Comparison of ENCODE assay signal across 7 mouse cellular contexts in genomic region chr7:3692382-3692986, GRCm38 (mm10). TPM values are rescaled to one million over a fixed set of nuclear protein-coding genes. Genes with fewer than 3 reads are reported as not detected.
DNase-seq lines count a peak whose midpoint lies in the region; ATAC-seq and TF ChIP-seq lines count a peak whose summit lies in the region.

Tsen34 (plus strand) TSS chr7:3692863.

- H3K9me3 ChIP-seq in embryonic facial prominence, embryonic 14.5 days (ENCODE audit: control insufficient read depth, low read length) = no peaks in the 10 kb centered on the region
- H3K9me3 ChIP-seq in limb, embryonic 12.5 days = no peaks in the 10 kb centered on the region

- intact Hi-C loops in heart, postnatal 14 days (cut with DNase I) = loop anchor here (2.0 kb wide), 1 partner anchor 48 kb away; the partner anchor contains the start of gene Cnot3

- DNase-seq in testis, postnatal 14 days (ENCODE audit: low spot score) = no peak
- no peak for DNase-seq in embryonic facial prominence, embryonic 14.5 days (ENCODE audit: low spot score)
- no peak for DNase-seq in heart, postnatal 14 days
- DNase-seq in spleen, postnatal 36 days (ENCODE audit: low spot score in 2 of 2) = no peak

- no peak; the same call in 1 of the 2 replicates for ATAC-seq in embryonic facial prominence, embryonic 14.5 days (ENCODE audit: low read depth)
- ATAC-seq in limb, embryonic 12.5 days (ENCODE audit: insufficient number of reproducible peaks, insufficient read depth, low FRiP score, low TSS enrichment, low read depth) = peak; percentile 73

- no peaks in the 10 kb centered on the region for H3K36me3 ChIP-seq in testis, adult 2 months (ENCODE audit: control insufficient read depth, insufficient read depth, low read length)
- H3K36me3 ChIP-seq in embryonic facial prominence, embryonic 14.5 days (ENCODE audit: control insufficient read depth, insufficient read depth, low read length) = peaks cover 30% of the 10 kb centered on the region
- peaks cover 47% of the 10 kb centered on the region for H3K36me3 ChIP-seq in limb, embryonic 12.5 days

- H3K4me3 ChIP-seq in testis, adult 2 months (ENCODE audit: control insufficient read depth, low read depth, low read length) = peak within 1 kb of the TSS; percentile 87
- peak within 1 kb of the TSS; percentile 74 for H3K4me3 ChIP-seq in embryonic facial prominence, embryonic 14.5 days (ENCODE audit: low read depth, low read length)
- peak within 1 kb of the TSS; percentile 71 for H3K4me3 ChIP-seq in limb, embryonic 12.5 days (replicated peaks)
- H3K4me3 ChIP-seq in olfactory bulb, adult 2 months (ENCODE audit: insufficient read depth, low read depth, low read length) = peak within 1 kb of the TSS; percentile 74

- H3K27me3 ChIP-seq in testis, adult 2 months (ENCODE audit: control insufficient read depth, insufficient read depth, low read length) = no peaks in the 10 kb centered on the region
- no peaks in the 10 kb centered on the region for H3K27me3 ChIP-seq in embryonic facial prominence, embryonic 14.5 days (replicated peaks; ENCODE audit: control insufficient read depth, insufficient read depth, low read length)
- H3K27me3 ChIP-seq in limb, embryonic 12.5 days = no peaks in the 10 kb centered on the region

- peak within 1 kb of the TSS; percentile 78 for H3K27ac ChIP-seq in testis, adult 2 months (ENCODE audit: control insufficient read depth, insufficient read depth, low read depth, low read length)
- H3K27ac ChIP-seq in embryonic facial prominence, embryonic 14.5 days (replicated peaks; ENCODE audit: low read depth, low read length) = peak within 1 kb of the TSS; percentile 97
- H3K27ac ChIP-seq in limb, embryonic 12.5 days = peak within 1 kb of the TSS; percentile 98
- H3K27ac ChIP-seq in olfactory bulb, adult 2 months (ENCODE audit: insufficient read depth, low read depth, low read length) = peak within 1 kb of the TSS; percentile 81

- H3K4me1 ChIP-seq in testis, adult 2 months (ENCODE audit: control insufficient read depth, insufficient read depth, low read length) = peaks cover 21% of the 10 kb centered on the region
- peaks cover 8% of the 10 kb centered on the region for H3K4me1 ChIP-seq in embryonic facial prominence, embryonic 14.5 days (ENCODE audit: control insufficient read depth, insufficient read depth, low read length)
- H3K4me1 ChIP-seq in limb, embryonic 12.5 days (replicated peaks) = peaks cover 21% of the 10 kb centered on the region
- H3K4me1 ChIP-seq in olfactory bulb, adult 2 months (ENCODE audit: control insufficient read depth, insufficient read depth, low read length) = peaks cover 15% of the 10 kb centered on the region

- H3K9ac ChIP-seq in embryonic facial prominence, embryonic 14.5 days (ENCODE audit: low read depth, low read length) = peak within 1 kb of the TSS; percentile 87
- H3K9ac ChIP-seq in limb, embryonic 12.5 days (replicated peaks) = peak within 1 kb of the TSS; percentile 89

- TF ChIP-seq POLR2A in testis, adult 2 months (IDR thresholded peaks at IDR 0.05; ENCODE audit: control insufficient read depth, low read depth, low read length) = no peak
- no peak for TF ChIP-seq POLR2A in olfactory bulb, adult 2 months (IDR thresholded peaks at IDR 0.05; ENCODE audit: insufficient read depth, low read depth, low read length)

- under 1% methylated on average over 27 of the region's 49 CpGs for WGBS in embryonic facial prominence, embryonic 14.5 days
- under 1% methylated on average over 49 of the region's 49 CpGs for WGBS in limb, embryonic 12.5 days
- WGBS in olfactory bulb, adult 2 months = under 1% methylated on average over 49 of the region's 49 CpGs

- TF ChIP-seq CTCF in testis, adult 2 months (IDR thresholded peaks at IDR 0.05; ENCODE audit: control insufficient read depth, insufficient read depth, insufficient replicate concordance, low read depth, low read length) = no peak
- no peak for TF ChIP-seq CTCF in olfactory bulb, adult 2 months (IDR thresholded peaks at IDR 0.05; ENCODE audit: insufficient read depth, low read depth, low read length)

- peak within 1 kb of the TSS; percentile 88 for H3K4me2 ChIP-seq in embryonic facial prominence, embryonic 14.5 days (ENCODE audit: low read depth, low read length)
- H3K4me2 ChIP-seq in limb, embryonic 12.5 days = peak within 1 kb of the TSS; percentile 81

RNA-seq across cellular contexts. Expression of gene Tsen34, which starts in this region (rescaled TPM):
- 14.0 and 14.6 TPM in 2 replicates for polyA plus RNA-seq in testis, adult 2 months (2012; rRNA removed)
- polyA plus RNA-seq in embryonic facial prominence, embryonic 14.5 days (2014; fragmentation: Nextera tagmentation; extraction: Ambion mirVana) = 244 and 268 TPM in 2 replicates
- 10 to 100 TPM; 68.0 to 85.6 TPM for total RNA-seq in heart, postnatal 14 days (2021)
- 284 and 296 TPM in 2 replicates for polyA plus RNA-seq in limb, embryonic 12.5 days (2016; fragmentation: Nextera tagmentation; extraction: Ambion mirVana)
- polyA plus RNA-seq in olfactory bulb, adult 2 months (2012; ENCODE audit: insufficient read depth, insufficient read length, low replicate concordance, missing spikeins) = not detected in 2 replicates

Comparison
In these comparisons a context has a peak if more than half of its experiments do, and no peak if none do; other contexts are left out.
1. RNA of gene Tsen34 (polyA plus RNA-seq): 284 to 296 TPM in limb, embryonic 12.5 days and 244 to 268 TPM in embryonic facial prominence, embryonic 14.5 days; 14.0 to 14.6 TPM in testis, adult 2 months and not detected in olfactory bulb, adult 2 months; every median in the first group is over 10 times any median in the second.
2. Peak in every context shown above with its lines, with median percentiles within 50 percentile points of each other: H3K27ac ChIP-seq and H3K4me3 ChIP-seq.